Mouse (Mus musculus) right cerebral cortex, postnatal 36 days (tissue): ENCODE results near the gene Mvp.

Source experiments
- DNase-seq, 2 experiments: peaks; one replicate each; pipeline ENCODE4 v3.0.0; 2022; ENCODE audit warnings: low spot score in 2 of 2, mixed read lengths in 1 of 2

Mvp gene

DNA sequence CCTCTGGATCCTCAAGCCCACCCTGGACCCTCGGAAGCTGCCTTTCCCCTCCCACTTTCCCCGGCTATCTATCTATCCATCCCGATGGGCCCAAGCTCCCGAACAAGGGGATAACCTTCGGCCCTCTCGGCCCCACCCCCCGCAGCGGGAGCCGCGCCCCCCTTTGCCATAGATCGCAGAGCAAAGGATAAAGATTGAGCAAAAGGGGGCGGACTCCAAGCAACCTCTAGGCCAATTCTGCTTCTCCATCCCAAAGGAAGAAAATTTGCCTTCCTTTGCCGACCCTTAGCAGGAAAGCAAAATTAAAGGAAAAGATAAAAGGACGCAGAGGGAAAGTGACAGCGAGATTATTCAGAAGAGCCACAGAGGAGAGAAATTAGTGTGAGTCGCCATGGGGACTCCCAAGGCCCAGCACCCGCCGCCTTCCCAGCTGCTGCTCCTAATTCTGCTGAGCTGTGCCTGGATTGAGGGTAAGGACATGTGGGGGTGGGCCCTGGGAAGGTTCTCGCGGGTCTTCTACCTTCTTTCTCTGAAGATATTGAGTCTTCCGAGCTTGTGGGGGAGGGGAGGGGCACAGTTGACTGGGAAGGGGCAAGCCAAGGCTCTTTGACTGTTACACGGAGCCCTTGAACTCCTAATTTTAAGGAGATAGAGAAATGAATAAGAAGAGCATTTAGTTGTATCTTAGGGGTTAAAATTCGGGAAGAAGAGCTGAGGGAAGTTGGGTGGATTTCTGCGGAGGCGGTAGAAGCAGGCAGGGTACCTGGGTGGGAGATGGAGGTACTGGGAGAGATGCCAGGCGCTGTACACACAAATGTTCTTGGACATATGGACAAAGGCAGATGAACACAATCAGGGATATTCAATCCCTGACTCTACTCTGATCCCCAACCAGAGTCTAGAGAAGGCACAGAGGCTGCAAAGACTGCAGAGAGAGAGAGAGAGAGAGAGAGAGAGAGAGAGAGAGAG lies 63.5 kb downstream of the Mvp start:
- DNase-seq, result peak in 1 of 2 experiments; percentile 43

DNA sequence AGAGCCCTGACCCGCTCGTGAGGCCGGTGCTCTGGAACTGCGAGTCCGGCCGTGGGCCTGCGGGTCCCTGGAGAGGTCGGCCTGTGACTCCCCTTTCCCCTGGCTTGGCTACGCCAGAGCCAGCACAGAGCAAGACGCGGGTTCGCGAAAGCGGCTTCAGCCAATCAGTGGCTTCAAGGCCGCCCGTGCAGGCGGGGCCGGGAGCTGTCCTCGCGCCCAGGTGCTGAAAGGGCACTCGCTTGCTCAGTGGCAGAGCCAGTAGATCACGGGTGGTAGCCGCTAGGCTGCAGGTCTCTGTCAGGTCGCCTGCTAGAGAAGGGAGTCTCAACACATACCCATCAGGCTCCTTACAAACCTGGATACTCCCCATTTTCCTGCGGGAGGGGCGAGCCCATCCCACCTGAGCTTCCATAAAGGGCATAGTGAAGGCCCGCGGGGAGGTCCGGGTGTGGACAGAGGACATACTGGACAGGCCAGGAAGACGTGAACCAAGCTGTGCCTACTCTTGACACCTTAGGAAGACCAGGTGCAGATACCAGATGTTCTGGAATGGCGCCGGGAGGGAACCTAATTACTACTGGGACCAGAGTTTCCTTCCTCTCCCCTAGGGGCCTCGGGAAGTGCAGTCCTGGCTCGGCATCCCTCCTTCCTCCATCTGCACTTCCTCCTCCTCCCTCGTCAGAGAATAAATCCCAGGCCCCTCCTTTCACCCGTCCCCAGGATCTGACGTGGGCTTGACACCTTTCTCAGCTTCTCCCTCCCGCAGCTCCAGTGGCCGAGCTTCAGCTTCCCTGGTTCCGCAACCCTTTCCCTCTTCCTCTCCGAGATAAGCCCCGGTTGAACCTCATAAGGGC lies 64.4 kb downstream of the Mvp start, which contains the start of gene Sez6l2:
Gene Sez6l2, plus strand, starts transcription at position 771 of the 854 bp plus-strand sequence.
- DNase-seq, result peak; percentile 76 to 80

DNA sequence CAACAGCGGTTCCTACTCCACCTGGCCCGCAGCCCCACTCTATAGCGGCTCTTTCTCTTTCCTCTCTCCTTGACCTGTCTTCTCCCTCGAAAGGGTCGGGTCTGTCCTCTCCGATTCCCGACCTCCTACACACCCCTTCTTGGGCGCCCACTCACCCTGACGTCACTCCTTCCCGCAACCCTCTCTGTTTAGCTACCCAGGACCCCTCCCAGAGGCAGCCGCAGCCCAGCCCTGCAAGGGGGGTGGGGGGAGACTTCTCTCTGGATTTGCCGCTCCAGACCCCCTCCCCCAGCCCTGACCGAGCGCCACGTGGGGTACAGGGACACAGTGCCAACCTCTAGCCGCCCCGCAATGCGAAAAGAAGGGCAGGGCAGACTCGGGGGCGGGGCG lies 65.0 kb downstream of the Mvp start, which contains the start of gene Asphd1:
Gene Asphd1, minus strand, starts transcription at position 180 of the 390 bp plus-strand sequence.
- DNase-seq, result peak; percentile 71 to 72

DNA sequence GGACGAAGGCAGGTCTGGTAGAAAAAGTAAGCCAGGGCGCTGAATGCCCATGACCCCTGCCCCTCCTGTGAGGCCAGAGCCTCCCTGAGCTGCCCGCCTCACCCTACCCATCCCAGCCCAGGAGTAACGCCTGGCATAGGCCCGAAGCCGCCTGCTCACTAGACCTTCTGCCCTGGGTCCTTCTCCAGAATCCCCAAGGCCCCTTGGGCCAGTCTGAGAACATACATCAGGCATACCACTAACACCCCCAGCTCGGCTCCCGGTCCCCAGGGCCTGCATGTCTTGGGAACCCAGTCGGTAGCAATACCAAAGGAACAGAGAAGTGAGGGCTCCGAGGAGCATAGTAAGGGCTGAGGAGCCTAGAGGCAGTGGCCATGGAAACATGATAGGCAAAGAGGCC lies 65.8 kb downstream of the Mvp start:
- DNase-seq, result no peak

DNA sequence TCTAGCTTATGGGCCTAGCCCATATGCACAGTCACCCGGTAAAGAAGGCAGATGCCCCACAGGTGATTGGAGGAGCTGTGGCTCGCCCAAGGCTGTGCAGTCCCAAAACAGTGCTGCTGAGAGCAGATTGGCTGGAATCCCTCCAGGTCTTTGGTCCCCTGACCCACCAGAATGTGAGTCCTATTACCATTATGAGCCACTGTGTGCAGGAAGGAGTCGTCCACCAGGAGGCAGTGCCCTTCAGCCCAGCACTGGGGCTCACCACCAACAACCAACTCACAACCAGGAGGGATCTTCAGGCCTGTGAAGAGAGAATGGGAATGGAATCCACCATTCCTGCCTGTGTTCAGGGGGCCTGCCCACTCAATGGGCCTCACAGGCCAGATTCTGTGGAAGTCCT lies 67.9 kb downstream of the Mvp start:
- no peak for DNase-seq

DNA sequence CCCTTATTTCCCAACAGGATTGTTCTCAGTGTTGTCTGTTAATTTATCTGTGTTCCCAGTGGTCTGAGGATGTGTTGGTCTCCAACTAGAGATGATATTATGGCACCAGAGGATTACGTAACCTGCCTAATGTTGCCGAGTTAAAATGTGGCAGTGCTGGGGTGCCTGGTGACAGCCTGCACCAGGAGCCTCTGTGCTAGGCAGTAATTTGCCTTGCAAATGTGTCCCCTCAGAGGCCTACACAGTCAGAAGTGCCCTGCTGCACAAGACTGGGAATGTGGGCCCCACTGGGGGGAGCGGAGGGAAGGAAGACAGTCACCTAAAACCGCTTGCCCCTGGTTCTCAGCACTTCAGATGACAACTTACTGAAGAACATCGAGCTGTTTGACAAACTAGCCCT lies 72.6 kb downstream of the Mvp start:
- no peak for DNase-seq

DNA sequence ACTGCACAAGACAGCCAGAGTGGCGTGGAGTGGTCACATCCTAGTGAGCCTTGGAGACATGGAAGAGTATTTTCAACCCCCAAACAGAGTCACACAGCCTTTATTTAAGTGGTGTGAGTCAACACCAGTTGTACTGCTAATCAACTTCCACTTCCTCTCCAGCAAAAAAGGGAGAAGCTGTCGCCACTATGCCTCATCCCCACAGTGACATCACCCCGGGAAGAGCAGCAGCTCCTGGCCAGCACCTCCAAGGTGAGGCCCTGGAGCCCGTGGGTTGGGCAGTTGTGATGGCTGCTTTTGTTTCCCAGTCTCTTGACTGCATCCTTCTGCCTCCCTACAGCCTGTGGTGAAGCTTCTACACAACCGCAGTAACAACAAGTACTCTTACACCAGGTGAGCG lies 73.2 kb downstream of the Mvp start:
- no peak for DNase-seq
